Mouse (Mus musculus): Measurements from ENCODE around the gene Vkorc1l1. TPM values are rescaled to one million over a fixed set of nuclear protein-coding genes. Genes with fewer than 3 reads are reported as not detected.
A peak's percentile ranks its signal among the peaks of the same experiment; 100 is the strongest.

Gene Vkorc1l1
- polyA plus RNA-seq, 1 experiment from 2014 or later: 29.4 TPM

- H3K36me3 ChIP-seq (ENCODE audit: control insufficient read depth, insufficient read depth, low read length): no peaks in the 10 kb centered on the region
- H3K4me2 ChIP-seq: peak overlapping the region; percentile 16; the same call in 1 of the 2 replicates
- DNase-seq (ENCODE audit: low spot score): no peak
- no peaks in the 10 kb centered on the region for H3K27me3 ChIP-seq (replicated peaks; ENCODE audit: control insufficient read depth, insufficient read depth, low read length)
- peak; percentile 62 for ATAC-seq (replicated peaks; ENCODE audit: low FRiP score)
- no peak overlapping the region for H3K4me3 ChIP-seq (ENCODE audit: low read depth, low read length)
- H3K4me1 ChIP-seq (replicated peaks; ENCODE audit: control insufficient read depth, insufficient read depth, low read length): peaks cover 14% of the 10 kb centered on the region
- H3K27ac ChIP-seq (ENCODE audit: low read depth, low read length): no peak overlapping the region
- WGBS: 54% methylated on average over 6 of the region's 6 CpGs
- no peak overlapping the region for H3K9ac ChIP-seq (ENCODE audit: low read depth, low read length)
- H3K9me3 ChIP-seq (ENCODE audit: control insufficient read depth, low read length): no peaks in the 10 kb centered on the region
These were observed 14.0 kb downstream of the Vkorc1l1 start for GRCm38 (mm10) chr5:129955792-129956191.

- Histone ChIP-seq H3K27ac (ENCODE audit: low read depth, low read length) (no peak overlapping the region), H3K27me3 (replicated peaks; ENCODE audit: control insufficient read depth, insufficient read depth, low read length) (no peaks in the 10 kb centered on the region), H3K4me2 (no peak overlapping the region), H3K4me1 (replicated peaks; ENCODE audit: control insufficient read depth, insufficient read depth, low read length) (no peaks in the 10 kb centered on the region), H3K36me3 (ENCODE audit: control insufficient read depth, insufficient read depth, low read length) (no peaks in the 10 kb centered on the region), H3K9me3 (ENCODE audit: control insufficient read depth, low read length) (no peaks in the 10 kb centered on the region), H3K4me3 (ENCODE audit: low read depth, low read length) (no peak overlapping the region), H3K9ac (ENCODE audit: low read depth, low read length) (no peak overlapping the region)
- no peak for DNase-seq (ENCODE audit: low spot score)
- ATAC-seq (replicated peaks; ENCODE audit: low FRiP score): no peak
- WGBS: 91% methylated on average over 4 of the region's 4 CpGs
These were observed 21.5 kb downstream of the Vkorc1l1 start for GRCm38 (mm10) chr5:129963224-129963623.

- no peaks in the 10 kb centered on the region for H3K36me3 ChIP-seq (ENCODE audit: control insufficient read depth, insufficient read depth, low read length)
- no peak overlapping the region for H3K27ac ChIP-seq (ENCODE audit: low read depth, low read length)
- 92% methylated on average over 3 of the region's 3 CpGs for WGBS
- ATAC-seq (replicated peaks; ENCODE audit: low FRiP score) (no peak), DNase-seq (ENCODE audit: low spot score) (no peak)
- no peak overlapping the region for H3K4me3 ChIP-seq (ENCODE audit: low read depth, low read length)
- H3K4me1 ChIP-seq (replicated peaks; ENCODE audit: control insufficient read depth, insufficient read depth, low read length): no peaks in the 10 kb centered on the region
- no peaks in the 10 kb centered on the region for H3K9me3 ChIP-seq (ENCODE audit: control insufficient read depth, low read length)
- no peak overlapping the region for H3K4me2 ChIP-seq
- H3K9ac ChIP-seq (ENCODE audit: low read depth, low read length): no peak overlapping the region
- no peaks in the 10 kb centered on the region for H3K27me3 ChIP-seq (replicated peaks; ENCODE audit: control insufficient read depth, insufficient read depth, low read length)
These were observed 24.7 kb downstream of the Vkorc1l1 start for GRCm38 (mm10) chr5:129966448-129966847.

- DNase-seq (ENCODE audit: low spot score) (no peak), ATAC-seq (replicated peaks; ENCODE audit: low FRiP score) (no peak)
- H3K27me3 ChIP-seq (replicated peaks; ENCODE audit: control insufficient read depth, insufficient read depth, low read length): no peaks in the 10 kb centered on the region
- peaks cover 4% of the 10 kb centered on the region; the same call in 1 of the 2 replicates for H3K4me1 ChIP-seq (replicated peaks; ENCODE audit: control insufficient read depth, insufficient read depth, low read length)
- no peak overlapping the region for H3K4me2 ChIP-seq
- 80% methylated on average over 7 of the region's 7 CpGs for WGBS
- no peak overlapping the region for H3K4me3 ChIP-seq (ENCODE audit: low read depth, low read length)
- H3K9me3 ChIP-seq (ENCODE audit: control insufficient read depth, low read length): no peaks in the 10 kb centered on the region
- H3K9ac ChIP-seq (ENCODE audit: low read depth, low read length): no peak overlapping the region
- H3K36me3 ChIP-seq (ENCODE audit: control insufficient read depth, insufficient read depth, low read length): peaks cover 3% of the 10 kb centered on the region; the same call in 1 of the 2 replicates
- no peak overlapping the region for H3K27ac ChIP-seq (ENCODE audit: low read depth, low read length)
These were observed 26.6 kb downstream of the Vkorc1l1 start for GRCm38 (mm10) chr5:129968417-129968816.

GRCm38 (mm10) chr5:129971491-129971890, 29.7 kb downstream of the Vkorc1l1 start:
- DNase-seq (ENCODE audit: low spot score) (no peak), ATAC-seq (replicated peaks; ENCODE audit: low FRiP score) (no peak)
- H3K27ac ChIP-seq (ENCODE audit: low read depth, low read length): no peak overlapping the region
- H3K9me3 ChIP-seq (ENCODE audit: control insufficient read depth, low read length): no peaks in the 10 kb centered on the region
- no peak overlapping the region for H3K4me3 ChIP-seq (ENCODE audit: low read depth, low read length)
- WGBS: 85% methylated on average over 4 of the region's 4 CpGs
- H3K4me1 ChIP-seq (replicated peaks; ENCODE audit: control insufficient read depth, insufficient read depth, low read length): peaks cover 17% of the 10 kb centered on the region
- H3K27me3 ChIP-seq (replicated peaks; ENCODE audit: control insufficient read depth, insufficient read depth, low read length): no peaks in the 10 kb centered on the region
- no peak overlapping the region for H3K4me2 ChIP-seq
- peaks cover 8% of the 10 kb centered on the region; the same call in 1 of the 2 replicates for H3K36me3 ChIP-seq (ENCODE audit: control insufficient read depth, insufficient read depth, low read length)
- H3K9ac ChIP-seq (ENCODE audit: low read depth, low read length): no peak overlapping the region

- no peak overlapping the region for H3K4me2 ChIP-seq
- WGBS: 74% methylated on average over 4 of the region's 4 CpGs
- ATAC-seq (replicated peaks; ENCODE audit: low FRiP score) (no peak; the same call in 1 of the 2 replicates), DNase-seq (ENCODE audit: low spot score) (no peak)
- peaks cover 38% of the 10 kb centered on the region for H3K4me1 ChIP-seq (replicated peaks; ENCODE audit: control insufficient read depth, insufficient read depth, low read length)
- no peak overlapping the region for H3K4me3 ChIP-seq (ENCODE audit: low read depth, low read length)
- no peaks in the 10 kb centered on the region for H3K27me3 ChIP-seq (replicated peaks; ENCODE audit: control insufficient read depth, insufficient read depth, low read length)
- H3K27ac ChIP-seq (ENCODE audit: low read depth, low read length): peak overlapping the region; percentile 95
- H3K36me3 ChIP-seq (ENCODE audit: control insufficient read depth, insufficient read depth, low read length): peaks cover 8% of the 10 kb centered on the region; the same call in 1 of the 2 replicates
- H3K9me3 ChIP-seq (ENCODE audit: control insufficient read depth, low read length): no peaks in the 10 kb centered on the region
- no peak overlapping the region for H3K9ac ChIP-seq (ENCODE audit: low read depth, low read length)
These were observed 32.6 kb downstream of the Vkorc1l1 start for GRCm38 (mm10) chr5:129974354-129974753.

- WGBS: 50% methylated on average over 4 of the region's 4 CpGs
- Histone ChIP-seq H3K27ac (ENCODE audit: low read depth, low read length) (peak overlapping the region; percentile 95), H3K4me2 (peak overlapping the region; percentile 30), H3K36me3 (ENCODE audit: control insufficient read depth, insufficient read depth, low read length) (peaks cover 8% of the 10 kb centered on the region; the same call in 1 of the 2 replicates), H3K4me1 (replicated peaks; ENCODE audit: control insufficient read depth, insufficient read depth, low read length) (peaks cover 43% of the 10 kb centered on the region), H3K9me3 (ENCODE audit: control insufficient read depth, low read length) (no peaks in the 10 kb centered on the region), H3K9ac (ENCODE audit: low read depth, low read length) (peak overlapping the region; percentile 38; the same call in 1 of the 2 replicates), H3K27me3 (replicated peaks; ENCODE audit: control insufficient read depth, insufficient read depth, low read length) (no peaks in the 10 kb centered on the region), H3K4me3 (ENCODE audit: low read depth, low read length) (no peak overlapping the region)
- DNase-seq (ENCODE audit: low spot score): no peak
- peak; percentile 92 for ATAC-seq (replicated peaks; ENCODE audit: low FRiP score)
These were observed 33.1 kb downstream of the Vkorc1l1 start for GRCm38 (mm10) chr5:129974866-129975311.

GRCm38 (mm10) chr5:129977768-129978167, 36.0 kb downstream of the Vkorc1l1 start:
- Histone ChIP-seq H3K4me1 (replicated peaks; ENCODE audit: control insufficient read depth, insufficient read depth, low read length) (peaks cover 46% of the 10 kb centered on the region), H3K27ac (ENCODE audit: low read depth, low read length) (peak overlapping the region; percentile 62), H3K9me3 (ENCODE audit: control insufficient read depth, low read length) (no peaks in the 10 kb centered on the region), H3K36me3 (ENCODE audit: control insufficient read depth, insufficient read depth, low read length) (0 out of 2 replicates have a peak, but pooled peaks cover 5% of the 10 kb centered on the region), H3K9ac (ENCODE audit: low read depth, low read length) (peak overlapping the region; percentile 52; the same call in 1 of the 2 replicates), H3K4me2 (peak overlapping the region; percentile 35), H3K4me3 (ENCODE audit: low read depth, low read length) (no peak overlapping the region), H3K27me3 (replicated peaks; ENCODE audit: control insufficient read depth, insufficient read depth, low read length) (no peaks in the 10 kb centered on the region)
- no peak for ATAC-seq (replicated peaks; ENCODE audit: low FRiP score)
- WGBS: 76% methylated on average over 4 of the region's 4 CpGs
- DNase-seq (ENCODE audit: low spot score): no peak

GRCm38 (mm10) chr5:129978608-129979007, 36.8 kb downstream of the Vkorc1l1 start:
- Histone ChIP-seq H3K27me3 (replicated peaks; ENCODE audit: control insufficient read depth, insufficient read depth, low read length) (no peaks in the 10 kb centered on the region), H3K27ac (ENCODE audit: low read depth, low read length) (no peak overlapping the region), H3K9ac (ENCODE audit: low read depth, low read length) (no peak overlapping the region), H3K36me3 (ENCODE audit: control insufficient read depth, insufficient read depth, low read length) (peaks cover 8% of the 10 kb centered on the region; the same call in 1 of the 2 replicates), H3K9me3 (ENCODE audit: control insufficient read depth, low read length) (no peaks in the 10 kb centered on the region), H3K4me2 (no peak overlapping the region), H3K4me3 (ENCODE audit: low read depth, low read length) (no peak overlapping the region), H3K4me1 (replicated peaks; ENCODE audit: control insufficient read depth, insufficient read depth, low read length) (peaks cover 43% of the 10 kb centered on the region)
- ATAC-seq (replicated peaks; ENCODE audit: low FRiP score) (no peak), DNase-seq (ENCODE audit: low spot score) (no peak)
- 68% methylated on average over 5 of the region's 5 CpGs for WGBS
